Mouse (Mus musculus): ENCODE measurements at regions not wholly inside any gene's neighbourhood (a gene's known extent, or its start where the extent isn't known, plus 50 kb on each side); places are given as distances from the start of the nearest gene placed in this dataset.
"Not testable (repeated sequence)": the region's sequence is repeated elsewhere in the genome, so short reads cannot be mapped to it uniquely, and the experiment has no call there.

- H3K4me3 ChIP-seq, result no peak overlapping the region
- no peaks in the 10 kb centered on the region for H3K36me3 ChIP-seq
- ATAC-seq (ENCODE audit: borderline replicate concordance, extremely low read depth, low FRiP score, low TSS enrichment), result no peak
- no peaks in the 10 kb centered on the region for H3K4me1 ChIP-seq
- H3K9me3 ChIP-seq, result no peaks in the 10 kb centered on the region
- H3K9ac ChIP-seq, result no peak overlapping the region
- H3K27me3 ChIP-seq, result no peaks in the 10 kb centered on the region
- H3K4me2 ChIP-seq, result no peak overlapping the region
- H3K27ac ChIP-seq, result no peak overlapping the region
- WGBS, result 51% methylated on average over 2 of the region's 2 CpGs
These were observed 136.7 kb downstream of the Car2 start for GRCm38 (mm10) chr3:15022773-15023172.

- H3K36me3 ChIP-seq, result no peaks in the 10 kb centered on the region
- H3K27ac ChIP-seq, result no peak overlapping the region
- no peak overlapping the region for H3K4me3 ChIP-seq
- H3K4me2 ChIP-seq, result no peak overlapping the region
- H3K4me1 ChIP-seq, result no peaks in the 10 kb centered on the region
- no peaks in the 10 kb centered on the region for H3K9me3 ChIP-seq
- ATAC-seq (ENCODE audit: borderline replicate concordance, extremely low read depth, low FRiP score, low TSS enrichment), result no peak
- no peaks in the 10 kb centered on the region for H3K27me3 ChIP-seq
- H3K9ac ChIP-seq, result no peak overlapping the region
- WGBS, result 64% methylated on average over 7 of the region's 7 CpGs
These were observed 154.9 kb downstream of the Car2 start for GRCm38 (mm10) chr3:15040866-15041528.

GRCm38 (mm10) chr3:15053968-15054367 lies 167.9 kb downstream of the Car2 start:
- 68% methylated on average over 3 of the region's 3 CpGs for WGBS
- H3K4me2 ChIP-seq, result no peak overlapping the region
- H3K4me3 ChIP-seq, result no peak overlapping the region
- ATAC-seq (ENCODE audit: borderline replicate concordance, extremely low read depth, low FRiP score, low TSS enrichment), result no peak
- no peak overlapping the region for H3K9ac ChIP-seq
- no peak overlapping the region for H3K27ac ChIP-seq
- H3K36me3 ChIP-seq, result no peaks in the 10 kb centered on the region
- no peaks in the 10 kb centered on the region; the same call in 1 of the 2 replicates for H3K9me3 ChIP-seq
- H3K4me1 ChIP-seq, result no peaks in the 10 kb centered on the region
- no peaks in the 10 kb centered on the region for H3K27me3 ChIP-seq

GRCm38 (mm10) chr3:15055516-15056256 lies 169.6 kb downstream of the Car2 start:
- not testable (repeated sequence) for H3K4me2 ChIP-seq; H3K27me3 ChIP-seq; H3K9me3 ChIP-seq; H3K27ac ChIP-seq; H3K9ac ChIP-seq; H3K4me3 ChIP-seq; ATAC-seq (ENCODE audit: borderline replicate concordance, extremely low read depth, low FRiP score, low TSS enrichment); H3K4me1 ChIP-seq; H3K36me3 ChIP-seq
- 92% methylated on average over 8 of the region's 8 CpGs for WGBS

- H3K36me3 ChIP-seq; H3K9me3 ChIP-seq; H3K4me1 ChIP-seq; H3K27ac ChIP-seq; H3K4me3 ChIP-seq; H3K4me2 ChIP-seq; ATAC-seq (ENCODE audit: borderline replicate concordance, extremely low read depth, low FRiP score, low TSS enrichment); H3K27me3 ChIP-seq; H3K9ac ChIP-seq: not testable (repeated sequence)
- 93% methylated on average over 5 of the region's 5 CpGs for WGBS
These were observed 170.9 kb downstream of the Car2 start for GRCm38 (mm10) chr3:15056788-15057585.

- no peak overlapping the region for H3K27ac ChIP-seq
- no peak overlapping the region for H3K9ac ChIP-seq
- no peaks in the 10 kb centered on the region for H3K4me1 ChIP-seq
- no peak overlapping the region for H3K4me3 ChIP-seq
- no peak for ATAC-seq (ENCODE audit: borderline replicate concordance, extremely low read depth, low FRiP score, low TSS enrichment)
- no peaks in the 10 kb centered on the region for H3K36me3 ChIP-seq
- no peaks in the 10 kb centered on the region for H3K9me3 ChIP-seq
- H3K27me3 ChIP-seq, result no peaks in the 10 kb centered on the region
- no peak overlapping the region for H3K4me2 ChIP-seq
- whole genome bisulfite sequencing, result 75% methylated on average over 3 of the region's 3 CpGs
These were observed 179.6 kb downstream of the Car2 start for GRCm38 (mm10) chr3:15065681-15066080.

- H3K4me1 ChIP-seq, result no peaks in the 10 kb centered on the region
- H3K36me3 ChIP-seq, result no peaks in the 10 kb centered on the region
- H3K4me3 ChIP-seq, result no peak overlapping the region
- no peaks in the 10 kb centered on the region for H3K27me3 ChIP-seq
- no peak for ATAC-seq (ENCODE audit: borderline replicate concordance, extremely low read depth, low FRiP score, low TSS enrichment)
- WGBS, result 76% methylated on average over 3 of the region's 3 CpGs
- no peaks in the 10 kb centered on the region for H3K9me3 ChIP-seq
- no peak overlapping the region for H3K4me2 ChIP-seq
- H3K27ac ChIP-seq, result no peak overlapping the region
- H3K9ac ChIP-seq, result no peak overlapping the region
These were observed 182.2 kb downstream of the Car2 start for GRCm38 (mm10) chr3:15068256-15068655.

- no peak overlapping the region for H3K4me3 ChIP-seq
- no peaks in the 10 kb centered on the region for H3K36me3 ChIP-seq
- H3K9me3 ChIP-seq, result no peaks in the 10 kb centered on the region
- H3K4me2 ChIP-seq, result no peak overlapping the region
- WGBS, result 46% methylated on average over 6 of the region's 6 CpGs
- no peaks in the 10 kb centered on the region for H3K4me1 ChIP-seq
- no peaks in the 10 kb centered on the region for H3K27me3 ChIP-seq
- H3K9ac ChIP-seq, result no peak overlapping the region
- ATAC-seq (ENCODE audit: borderline replicate concordance, extremely low read depth, low FRiP score, low TSS enrichment), result no peak
- no peak overlapping the region for H3K27ac ChIP-seq
These were observed 185.2 kb downstream of the Car2 start for GRCm38 (mm10) chr3:15071030-15071883.

- no peak overlapping the region for H3K9ac ChIP-seq
- no peak overlapping the region for H3K4me2 ChIP-seq
- ATAC-seq (ENCODE audit: borderline replicate concordance, extremely low read depth, low FRiP score, low TSS enrichment), result no peak
- no peaks in the 10 kb centered on the region for H3K36me3 ChIP-seq
- 63% methylated on average over 2 of the region's 2 CpGs for WGBS
- H3K27ac ChIP-seq, result no peak overlapping the region
- H3K9me3 ChIP-seq, result no peaks in the 10 kb centered on the region
- no peak overlapping the region for H3K4me3 ChIP-seq
- no peaks in the 10 kb centered on the region for H3K4me1 ChIP-seq
- no peaks in the 10 kb centered on the region for H3K27me3 ChIP-seq
These were observed 187.3 kb downstream of the Car2 start for GRCm38 (mm10) chr3:15073405-15073804.

GRCm38 (mm10) chr3:15073847-15074246 lies 187.8 kb downstream of the Car2 start:
- Histone ChIP-seq H3K36me3 (no peaks in the 10 kb centered on the region), H3K27me3 (no peaks in the 10 kb centered on the region), H3K4me2 (no peak overlapping the region), H3K27ac (no peak overlapping the region), H3K4me3 (no peak overlapping the region), H3K4me1 (no peaks in the 10 kb centered on the region), H3K9ac (no peak overlapping the region), H3K9me3 (no peaks in the 10 kb centered on the region)
- 61% methylated on average over 1 of the region's 1 CpGs for WGBS
- ATAC-seq (ENCODE audit: borderline replicate concordance, extremely low read depth, low FRiP score, low TSS enrichment), result no peak

GRCm38 (mm10) chr3:15074949-15075348 lies 188.9 kb downstream of the Car2 start:
- no peak for ATAC-seq (ENCODE audit: borderline replicate concordance, extremely low read depth, low FRiP score, low TSS enrichment)
- H3K4me1 ChIP-seq, result no peaks in the 10 kb centered on the region
- no peak overlapping the region for H3K9ac ChIP-seq
- H3K4me3 ChIP-seq, result no peak overlapping the region
- no peak overlapping the region for H3K4me2 ChIP-seq
- H3K36me3 ChIP-seq, result no peaks in the 10 kb centered on the region
- no peaks in the 10 kb centered on the region for H3K9me3 ChIP-seq
- H3K27me3 ChIP-seq, result no peaks in the 10 kb centered on the region
- H3K27ac ChIP-seq, result no peak overlapping the region

All from lung, embryonic 15.5 days (tissue).